Mouse (Mus musculus) heart, embryonic 13.5 days (tissue): ENCODE measurements around the gene Fgfr2. TPM values are rescaled to one million over a fixed set of nuclear protein-coding genes. Genes with fewer than 3 reads are reported as not detected.

Source experiments
- ATAC-seq: fragments of 200-750 bp; cut with Nextera tagmentation; 2 replicates; pipeline ENCODE4 v1.8.0; 2017; ENCODE audit warnings: moderate TSS enrichment; ENCODE audit not compliant: insufficient number of reproducible peaks, low FRiP score, low TSS enrichment; ENCODE audit errors: extremely low read depth
- H3K27ac ChIP-seq: fragments of 300-500 bp; sonication (generic); replicated peaks from 2 replicates; pipeline ENCODE4 v1.5.1; 2015; ENCODE audit warnings: moderate library complexity, mild to moderate bottlenecking, inconsistent platforms
- H3K27me3 ChIP-seq: fragments of 300-500 bp; sonication (generic); replicated peaks from 2 replicates; pipeline ENCODE4 v1.6.1; 2015; ENCODE audit warnings: mild to moderate bottlenecking, inconsistent platforms
- H3K36me3 ChIP-seq: fragments of 300-500 bp; sonication (generic); 2 replicates; pipeline ENCODE4 v1.6.1; 2015; ENCODE audit warnings: mild to moderate bottlenecking, inconsistent platforms
- H3K4me1 ChIP-seq: fragments of 300-500 bp; sonication (generic); 2 replicates; pipeline ENCODE4 v1.6.1; 2015; ENCODE audit warnings: inconsistent platforms
- H3K4me2 ChIP-seq: fragments of 300-500 bp; sonication (generic); 2 replicates; pipeline ENCODE4 v1.6.1; 2015; ENCODE audit warnings: inconsistent platforms, mild to moderate bottlenecking, moderate library complexity
- H3K4me3 ChIP-seq: fragments of 300-500 bp; sonication (generic); 2 replicates; pipeline ENCODE4 v1.5.1; 2015; ENCODE audit warnings: moderate library complexity, mild to moderate bottlenecking, inconsistent platforms
- H3K9ac ChIP-seq: fragments of 300-500 bp; sonication (generic); 2 replicates; pipeline ENCODE4 v1.6.1; 2015; ENCODE audit warnings: inconsistent platforms, mild to moderate bottlenecking, moderate library complexity
- H3K9me3 ChIP-seq: fragments of 300-500 bp; sonication (generic); 2 replicates; pipeline ENCODE4 v1.6.1; 2016; ENCODE audit warnings: inconsistent platforms
- WGBS: fragments of 180-500 bp; shearing (Covaris S2); methylation state at CpG from one replicate; pipeline ENCODE4 v1.1.7; 2015; ENCODE audit warnings: mixed read lengths; 5-methylcytosine and 5-hydroxymethylcytosine counted together
- polyA plus RNA-seq: library from polyadenylated mRNA; unstranded; fragments of >200 nt; fragmentation: Nextera tagmentation; extraction: Ambion mirVana; gene quantifications from 2 replicates; pipeline ENCODE4 v1.2.1, GENCODE M21; 2015

Fgfr2 gene
- polyA plus RNA-seq, 1 experiment from 2014 or later, result 22.5 TPM

- no peak overlapping the region for H3K9ac ChIP-seq
- ATAC-seq, result no peak
- no peaks in the 10 kb centered on the region for H3K36me3 ChIP-seq
- H3K9me3 ChIP-seq, result no peaks in the 10 kb centered on the region
- H3K4me2 ChIP-seq, result no peak overlapping the region
- no peak overlapping the region for H3K4me3 ChIP-seq
- H3K27me3 ChIP-seq, result 0 out of 2 replicates have a peak, but pooled peaks cover 3% of the 10 kb centered on the region
- 75% methylated on average over 6 of the region's 6 CpGs for WGBS
- H3K27ac ChIP-seq, result no peak overlapping the region
- peaks cover 14% of the 10 kb centered on the region for H3K4me1 ChIP-seq
Observed at GRCm38 (mm10) chr7:132377913-132378312, 745.2 kb downstream of the Fgfr2 start.

GRCm38 (mm10) chr7:132373594-132374378, 749.4 kb downstream of the Fgfr2 start:
- Histone ChIP-seq H3K4me3 (no peak overlapping the region), H3K9me3 (no peaks in the 10 kb centered on the region), H3K4me1 (peaks cover 26% of the 10 kb centered on the region), H3K36me3 (no peaks in the 10 kb centered on the region), H3K27me3 (no peaks in the 10 kb centered on the region), H3K9ac (no peak overlapping the region), H3K4me2 (no peak overlapping the region), H3K27ac (no peak overlapping the region)
- 53% methylated on average over 10 of the region's 10 CpGs for WGBS
- no peak for ATAC-seq

- no peak for ATAC-seq
- 47% methylated on average over 17 of the region's 17 CpGs for WGBS
Observed at GRCm38 (mm10) chr7:132372752-132373513, 750.2 kb downstream of the Fgfr2 start.

GRCm38 (mm10) chr7:132371832-132372231, 751.3 kb downstream of the Fgfr2 start:
- 72% methylated on average over 1 of the region's 1 CpGs for WGBS
- ATAC-seq, result no peak
- H3K36me3 ChIP-seq, result no peaks in the 10 kb centered on the region

More at GRCm38 (mm10) chr7:132372752-132373513, 750.2 kb downstream of the Fgfr2 start:
- Histone ChIP-seq H3K27me3 (no peaks in the 10 kb centered on the region; the same call in 1 of the 2 replicates), H3K9ac (no peak overlapping the region), H3K4me2 (no peak overlapping the region), H3K4me3 (no peak overlapping the region), H3K9me3 (no peaks in the 10 kb centered on the region), H3K36me3 (no peaks in the 10 kb centered on the region), H3K27ac (no peak overlapping the region), H3K4me1 (peaks cover 26% of the 10 kb centered on the region)

GRCm38 (mm10) chr7:132369784-132370183, 753.4 kb downstream of the Fgfr2 start:
- no peak overlapping the region for H3K4me3 ChIP-seq
- no peak overlapping the region for H3K9ac ChIP-seq
- no peak overlapping the region for H3K27ac ChIP-seq
- 60% methylated on average over 2 of the region's 2 CpGs for WGBS
- no peaks in the 10 kb centered on the region; the same call in 1 of the 2 replicates for H3K27me3 ChIP-seq
- H3K9me3 ChIP-seq, result no peaks in the 10 kb centered on the region
- peaks cover 38% of the 10 kb centered on the region for H3K4me1 ChIP-seq
- H3K4me2 ChIP-seq, result no peak overlapping the region
- ATAC-seq, result no peak
- no peaks in the 10 kb centered on the region for H3K36me3 ChIP-seq

More at GRCm38 (mm10) chr7:132371832-132372231, 751.3 kb downstream of the Fgfr2 start:
- H3K9ac ChIP-seq, result no peak overlapping the region
- no peak overlapping the region for H3K4me3 ChIP-seq
- H3K27me3 ChIP-seq, result no peaks in the 10 kb centered on the region; the same call in 1 of the 2 replicates
- no peak overlapping the region for H3K27ac ChIP-seq
- H3K9me3 ChIP-seq, result no peaks in the 10 kb centered on the region
- no peak overlapping the region for H3K4me2 ChIP-seq
- H3K4me1 ChIP-seq, result peaks cover 26% of the 10 kb centered on the region

- Histone ChIP-seq H3K36me3 (no peaks in the 10 kb centered on the region), H3K9me3 (no peaks in the 10 kb centered on the region), H3K4me1 (peaks cover 40% of the 10 kb centered on the region), H3K9ac (no peak overlapping the region), H3K27me3 (no peaks in the 10 kb centered on the region; the same call in 1 of the 2 replicates), H3K4me2 (no peak overlapping the region), H3K4me3 (no peak overlapping the region), H3K27ac (no peak overlapping the region)
- no peak for ATAC-seq
- 63% methylated on average over 6 of the region's 6 CpGs for WGBS
Observed at GRCm38 (mm10) chr7:132368859-132369258, 754.3 kb downstream of the Fgfr2 start.

- H3K27me3 ChIP-seq, result no peaks in the 10 kb centered on the region; the same call in 1 of the 2 replicates
- no peak overlapping the region for H3K4me3 ChIP-seq
- H3K36me3 ChIP-seq, result no peaks in the 10 kb centered on the region
- 62% methylated on average over 3 of the region's 3 CpGs for WGBS
- peaks cover 30% of the 10 kb centered on the region for H3K4me1 ChIP-seq
- no peak for ATAC-seq
- no peak overlapping the region for H3K27ac ChIP-seq
- no peak overlapping the region for H3K4me2 ChIP-seq
- no peaks in the 10 kb centered on the region for H3K9me3 ChIP-seq
- H3K9ac ChIP-seq, result no peak overlapping the region
Observed at GRCm38 (mm10) chr7:132367344-132367743, 755.8 kb downstream of the Fgfr2 start.

GRCm38 (mm10) chr7:132365703-132366384, 757.3 kb downstream of the Fgfr2 start:
- Histone ChIP-seq H3K27me3 (no peaks in the 10 kb centered on the region; the same call in 1 of the 2 replicates), H3K4me1 (peaks cover 27% of the 10 kb centered on the region), H3K9me3 (no peaks in the 10 kb centered on the region; the same call in 1 of the 2 replicates), H3K4me2 (no peak overlapping the region), H3K9ac (no peak overlapping the region), H3K36me3 (no peaks in the 10 kb centered on the region), H3K27ac (no peak overlapping the region), H3K4me3 (no peak overlapping the region)
- 34% methylated on average over 5 of the region's 5 CpGs for WGBS
- no peak for ATAC-seq

GRCm38 (mm10) chr7:132365111-132365510, 758.0 kb downstream of the Fgfr2 start:
- ATAC-seq, result no peak
- Histone ChIP-seq H3K9me3 (no peaks in the 10 kb centered on the region; the same call in 1 of the 2 replicates), H3K27me3 (no peaks in the 10 kb centered on the region; the same call in 1 of the 2 replicates), H3K4me3 (no peak overlapping the region), H3K36me3 (no peaks in the 10 kb centered on the region), H3K9ac (no peak overlapping the region), H3K4me1 (peaks cover 27% of the 10 kb centered on the region), H3K4me2 (no peak overlapping the region), H3K27ac (no peak overlapping the region)
- 62% methylated on average over 5 of the region's 5 CpGs for WGBS

- Histone ChIP-seq H3K27ac (no peak overlapping the region), H3K9me3 (no peaks in the 10 kb centered on the region; the same call in 1 of the 2 replicates), H3K4me2 (no peak overlapping the region), H3K36me3 (no peaks in the 10 kb centered on the region), H3K9ac (no peak overlapping the region), H3K4me1 (peaks cover 22% of the 10 kb centered on the region), H3K4me3 (no peak overlapping the region), H3K27me3 (no peaks in the 10 kb centered on the region; the same call in 1 of the 2 replicates)
- WGBS, result 37% methylated on average over 5 of the region's 5 CpGs
- ATAC-seq, result no peak
Observed at GRCm38 (mm10) chr7:132364506-132364905, 758.6 kb downstream of the Fgfr2 start.

- no peak for ATAC-seq
- 76% methylated on average over 4 of the region's 4 CpGs for WGBS
- Histone ChIP-seq H3K4me3 (no peak overlapping the region), H3K36me3 (no peaks in the 10 kb centered on the region), H3K27ac (no peak overlapping the region), H3K4me1 (peaks cover 19% of the 10 kb centered on the region), H3K9me3 (no peaks in the 10 kb centered on the region; the same call in 1 of the 2 replicates), H3K4me2 (no peak overlapping the region), H3K27me3 (no peaks in the 10 kb centered on the region), H3K9ac (no peak overlapping the region)
Observed at GRCm38 (mm10) chr7:132360336-132360735, 762.8 kb downstream of the Fgfr2 start.
